Mouse (Mus musculus) ES-Bruce4 (cell line): Measurements from ENCODE around the gene Dnajc25. TPM values are rescaled to one million over a fixed set of nuclear protein-coding genes. Genes with fewer than 3 reads are reported as not detected.

Experiments used
- H3K27ac ChIP-seq: 2 replicates; pipeline ENCODE4 v1.5.1; 2012; ENCODE audit warnings: low read length, inconsistent platforms; ENCODE audit not compliant: insufficient read depth
- H3K27me3 ChIP-seq: 2 replicates; pipeline ENCODE4 v1.6.1; 2012; ENCODE audit warnings: mild to moderate bottlenecking, low read length, inconsistent platforms; ENCODE audit not compliant: control insufficient read depth, poor library complexity, insufficient read depth, severe bottlenecking
- H3K36me3 ChIP-seq: 2 replicates; pipeline ENCODE4 v1.6.1; 2012; ENCODE audit warnings: inconsistent platforms, mild to moderate bottlenecking, low read length, moderate library complexity; ENCODE audit not compliant: control insufficient read depth, poor library complexity, insufficient read depth, severe bottlenecking
- H3K4me1 ChIP-seq: one replicate; pipeline ENCODE4 v1.8.1; 2011; ENCODE audit warnings: low read length; ENCODE audit not compliant: control insufficient read depth, insufficient read depth
- H3K4me3 ChIP-seq: 2 replicates; pipeline ENCODE4 v1.5.1; 2011; ENCODE audit warnings: low read depth, mild to moderate bottlenecking, low read length
- H3K9ac ChIP-seq: 2 replicates; pipeline ENCODE4 v1.6.1; 2012; ENCODE audit warnings: low read depth, mild to moderate bottlenecking, inconsistent platforms; ENCODE audit not compliant: poor library complexity, severe bottlenecking
- H3K9me3 ChIP-seq: replicated peaks from 2 replicates; pipeline ENCODE4 v1.6.1; 2012; ENCODE audit warnings: mild to moderate bottlenecking, low read length, inconsistent platforms; ENCODE audit not compliant: control insufficient read depth, poor library complexity, insufficient read depth, severe bottlenecking
- CTCF ChIP-seq: IDR thresholded peaks from one replicate; pipeline ENCODE4 v1.8.1; 2011; ENCODE audit warnings: low read depth, low read length
- EP300 ChIP-seq: IDR thresholded peaks from 2 replicates; pipeline ENCODE4 v1.6.1; 2011; ENCODE audit warnings: low read depth, low read length; ENCODE audit not compliant: insufficient read depth
- POLR2A ChIP-seq: IDR thresholded peaks from one replicate; pipeline ENCODE4 v1.8.1; 2011; ENCODE audit warnings: low read length; ENCODE audit not compliant: insufficient read depth
- polyA plus RNA-seq: library from polyadenylated mRNA; stranded (reverse); fragments of >200 nt; gene quantifications from 2 replicates; pipeline ENCODE4 v1.2.4, GENCODE M21; 2011; ENCODE audit warnings: low read depth; ENCODE audit not compliant: missing spikeins, insufficient read depth, insufficient read length

Gene Dnajc25
- polyA plus RNA-seq, 1 experiment = 6.1 TPM

- no peaks in the 10 kb centered on the region for H3K36me3 ChIP-seq
- H3K4me1 ChIP-seq = peaks cover 1% of the 10 kb centered on the region
Measured at GRCm38 (mm10) chr4:58989303-58989898, 5.5 kb upstream of the Dnajc25 start.

GRCm38 (mm10) chr4:58990609-58991434 is 4.0 kb upstream of the Dnajc25 start:
- no peaks in the 10 kb centered on the region for H3K27me3 ChIP-seq
- H3K27ac ChIP-seq = no peak overlapping the region
- H3K4me3 ChIP-seq = no peak overlapping the region
- no peaks in the 10 kb centered on the region for H3K9me3 ChIP-seq
- H3K4me1 ChIP-seq = peaks cover 4% of the 10 kb centered on the region
- no peaks in the 10 kb centered on the region for H3K36me3 ChIP-seq
- TF ChIP-seq POLR2A = no peak
- no peak for TF ChIP-seq CTCF
- no peak for TF ChIP-seq EP300
- no peak overlapping the region for H3K9ac ChIP-seq

More at GRCm38 (mm10) chr4:58989303-58989898, 5.5 kb upstream of the Dnajc25 start:
- H3K27ac ChIP-seq = no peak overlapping the region
- H3K9ac ChIP-seq = no peak overlapping the region
- TF ChIP-seq CTCF = no peak
- TF ChIP-seq POLR2A = no peak
- no peak for TF ChIP-seq EP300
- no peaks in the 10 kb centered on the region for H3K27me3 ChIP-seq
- no peak overlapping the region for H3K4me3 ChIP-seq
- no peaks in the 10 kb centered on the region for H3K9me3 ChIP-seq

- peaks cover 4% of the 10 kb centered on the region for H3K4me1 ChIP-seq
- TF ChIP-seq EP300 (no peak), CTCF (no peak), POLR2A (no peak)
- H3K4me3 ChIP-seq = no peak overlapping the region
- H3K9ac ChIP-seq = no peak overlapping the region
- H3K27me3 ChIP-seq = no peaks in the 10 kb centered on the region
- H3K36me3 ChIP-seq = no peaks in the 10 kb centered on the region
- no peak overlapping the region for H3K27ac ChIP-seq
- no peaks in the 10 kb centered on the region for H3K9me3 ChIP-seq
Measured at GRCm38 (mm10) chr4:58992195-58992594, 2.7 kb upstream of the Dnajc25 start.

- Histone ChIP-seq H3K4me3 (no peak overlapping the region), H3K9ac (no peak overlapping the region), H3K27ac (no peak overlapping the region), H3K9me3 (no peaks in the 10 kb centered on the region), H3K36me3 (no peaks in the 10 kb centered on the region), H3K27me3 (no peaks in the 10 kb centered on the region), H3K4me1 (peaks cover 3% of the 10 kb centered on the region)
- TF ChIP-seq EP300 (0 out of 2 replicates have a peak, but pooled peaks have one; percentile 11), CTCF (no peak), POLR2A (no peak)
Measured at GRCm38 (mm10) chr4:58995251-58995693, 410 bp downstream of the Dnajc25 start.

- H3K4me1 ChIP-seq = peaks cover 3% of the 10 kb centered on the region
- H3K36me3 ChIP-seq = no peaks in the 10 kb centered on the region
- no peaks in the 10 kb centered on the region for H3K27me3 ChIP-seq
- no peak overlapping the region for H3K4me3 ChIP-seq
- no peak overlapping the region for H3K9ac ChIP-seq
- no peaks in the 10 kb centered on the region for H3K9me3 ChIP-seq
- H3K27ac ChIP-seq = no peak overlapping the region
- TF ChIP-seq CTCF (no peak), POLR2A (no peak), EP300 (no peak)
Measured at GRCm38 (mm10) chr4:58997081-58997480, 2.2 kb downstream of the Dnajc25 start.

GRCm38 (mm10) chr4:58998688-58999087 is 3.8 kb downstream of the Dnajc25 start:
- no peak overlapping the region for H3K4me3 ChIP-seq

More at GRCm38 (mm10) chr4:58998688-58999087, 3.8 kb downstream of the Dnajc25 start:
- H3K4me1 ChIP-seq = peaks cover 3% of the 10 kb centered on the region
- no peaks in the 10 kb centered on the region for H3K27me3 ChIP-seq
- H3K9me3 ChIP-seq = no peaks in the 10 kb centered on the region
- TF ChIP-seq POLR2A (no peak), CTCF (no peak), EP300 (no peak)
- no peak overlapping the region for H3K27ac ChIP-seq
- no peak overlapping the region for H3K9ac ChIP-seq
- H3K36me3 ChIP-seq = no peaks in the 10 kb centered on the region
